Mouse (Mus musculus) limb, embryonic 12.5 days (tissue): Measurements from ENCODE around the gene N4bp1. TPM values are rescaled to one million over a fixed set of nuclear protein-coding genes. Genes with fewer than 3 reads are reported as not detected.

Source experiments
- ATAC-seq: fragments of 200-750 bp; cut with Nextera tagmentation; 2 replicates; pipeline ENCODE4 v1.8.0; 2017; ENCODE audit warnings: low read depth, moderate TSS enrichment; ENCODE audit not compliant: insufficient number of reproducible peaks, insufficient read depth, low FRiP score, low TSS enrichment
- H3K27ac ChIP-seq: fragments of 300-500 bp; sonication (generic); 2 replicates; pipeline ENCODE4 v1.5.1; 2016; ENCODE audit warnings: mild to moderate bottlenecking, moderate library complexity
- H3K27me3 ChIP-seq: fragments of 300-500 bp; sonication (generic); 2 replicates; pipeline ENCODE4 v1.6.1; 2016; ENCODE audit warnings: mild to moderate bottlenecking, moderate library complexity
- H3K36me3 ChIP-seq: fragments of 300-500 bp; sonication (generic); 2 replicates; pipeline ENCODE4 v1.6.1; 2016; ENCODE audit warnings: mild to moderate bottlenecking, moderate library complexity
- H3K4me1 ChIP-seq: fragments of 300-500 bp; sonication (generic); replicated peaks from 2 replicates; pipeline ENCODE4 v1.6.1; 2016
- H3K4me2 ChIP-seq: fragments of 300-500 bp; sonication (generic); 2 replicates; pipeline ENCODE4 v1.6.1; 2016; ENCODE audit warnings: mild to moderate bottlenecking, moderate library complexity
- H3K4me3 ChIP-seq: fragments of 300-500 bp; sonication (generic); replicated peaks from 2 replicates; pipeline ENCODE4 v1.5.1; 2016; ENCODE audit warnings: mild to moderate bottlenecking
- H3K9ac ChIP-seq: fragments of 300-500 bp; sonication (generic); replicated peaks from 2 replicates; pipeline ENCODE4 v1.6.1; 2016; ENCODE audit warnings: mild to moderate bottlenecking, moderate library complexity
- H3K9me3 ChIP-seq: fragments of 300-500 bp; sonication (generic); 2 replicates; pipeline ENCODE4 v1.6.1; 2016; ENCODE audit warnings: mild to moderate bottlenecking, moderate library complexity
- WGBS: fragments of 180-500 bp; shearing (Covaris S2); methylation state at CpG from one replicate; pipeline ENCODE4 v1.1.7; 2016; 5-methylcytosine and 5-hydroxymethylcytosine counted together
- polyA plus RNA-seq: library from polyadenylated mRNA; unstranded; fragments of >200 nt; fragmentation: Nextera tagmentation; extraction: Ambion mirVana; gene quantifications from 2 replicates; pipeline ENCODE4 v1.2.1, GENCODE M21; 2016

Gene N4bp1
- polyA plus RNA-seq, 1 experiment from 2014 or later = 12.4 TPM

- no peak overlapping the region for H3K4me2 ChIP-seq
- H3K9me3 ChIP-seq = no peaks in the 10 kb centered on the region
- WGBS = 87% methylated on average over 2 of the region's 2 CpGs
- H3K4me1 ChIP-seq = peaks cover 19% of the 10 kb centered on the region
- H3K9ac ChIP-seq = no peak overlapping the region
- no peak overlapping the region for H3K4me3 ChIP-seq
- no peaks in the 10 kb centered on the region for H3K27me3 ChIP-seq
- H3K27ac ChIP-seq = no peak overlapping the region
- peaks cover 13% of the 10 kb centered on the region; the same call in 1 of the 2 replicates for H3K36me3 ChIP-seq
- ATAC-seq = no peak
Measured at GRCm38 (mm10) chr8:86876831-86877230, 8.2 kb downstream of the N4bp1 start.

- H3K27me3 ChIP-seq = no peaks in the 10 kb centered on the region
- H3K4me3 ChIP-seq = no peak overlapping the region
- peaks cover 7% of the 10 kb centered on the region for H3K4me1 ChIP-seq
- no peak overlapping the region for H3K9ac ChIP-seq
- H3K27ac ChIP-seq = no peak overlapping the region
- no peaks in the 10 kb centered on the region for H3K9me3 ChIP-seq
- H3K36me3 ChIP-seq = peaks cover 3% of the 10 kb centered on the region; the same call in 1 of the 2 replicates
- 90% methylated on average over 2 of the region's 2 CpGs for WGBS
- H3K4me2 ChIP-seq = no peak overlapping the region
- ATAC-seq = no peak
Measured at GRCm38 (mm10) chr8:86874055-86874454, 11.0 kb downstream of the N4bp1 start.

- Histone ChIP-seq H3K4me1 (peaks cover 7% of the 10 kb centered on the region), H3K4me2 (no peak overlapping the region), H3K9ac (no peak overlapping the region), H3K27ac (no peak overlapping the region), H3K27me3 (no peaks in the 10 kb centered on the region), H3K36me3 (no peaks in the 10 kb centered on the region), H3K9me3 (no peaks in the 10 kb centered on the region), H3K4me3 (no peak overlapping the region)
- no peak for ATAC-seq
- WGBS = 80% methylated on average over 2 of the region's 2 CpGs
Measured at GRCm38 (mm10) chr8:86873151-86873550, 11.9 kb downstream of the N4bp1 start.

- no peak overlapping the region for H3K27ac ChIP-seq
- H3K27me3 ChIP-seq = no peaks in the 10 kb centered on the region
- no peak overlapping the region for H3K4me3 ChIP-seq
- H3K4me2 ChIP-seq = no peak overlapping the region
- peaks cover 7% of the 10 kb centered on the region for H3K4me1 ChIP-seq
- no peaks in the 10 kb centered on the region for H3K36me3 ChIP-seq
- no peaks in the 10 kb centered on the region for H3K9me3 ChIP-seq
- 96% methylated on average over 11 of the region's 11 CpGs for WGBS
- no peak overlapping the region for H3K9ac ChIP-seq
- ATAC-seq = no peak
Measured at GRCm38 (mm10) chr8:86872097-86872815, 12.8 kb downstream of the N4bp1 start.

GRCm38 (mm10) chr8:86871421-86871820 lies 13.6 kb downstream of the N4bp1 start:
- H3K4me2 ChIP-seq = no peak overlapping the region
- H3K9ac ChIP-seq = no peak overlapping the region
- H3K27me3 ChIP-seq = no peaks in the 10 kb centered on the region
- H3K36me3 ChIP-seq = no peaks in the 10 kb centered on the region
- WGBS = 97% methylated on average over 2 of the region's 2 CpGs
- no peak for ATAC-seq
- H3K9me3 ChIP-seq = no peaks in the 10 kb centered on the region
- peaks cover 7% of the 10 kb centered on the region for H3K4me1 ChIP-seq
- H3K4me3 ChIP-seq = no peak overlapping the region
- H3K27ac ChIP-seq = no peak overlapping the region

- ATAC-seq = no peak
- Histone ChIP-seq H3K4me2 (no peak overlapping the region), H3K27me3 (no peaks in the 10 kb centered on the region), H3K9me3 (no peaks in the 10 kb centered on the region), H3K4me3 (no peak overlapping the region), H3K4me1 (peaks cover 7% of the 10 kb centered on the region), H3K27ac (no peak overlapping the region), H3K36me3 (no peaks in the 10 kb centered on the region), H3K9ac (no peak overlapping the region)
- 81% methylated on average over 2 of the region's 2 CpGs for WGBS
Measured at GRCm38 (mm10) chr8:86870771-86871170, 14.3 kb downstream of the N4bp1 start.

GRCm38 (mm10) chr8:86868041-86868440 lies 17.0 kb downstream of the N4bp1 start:
- Histone ChIP-seq H3K27me3 (no peaks in the 10 kb centered on the region), H3K36me3 (no peaks in the 10 kb centered on the region), H3K4me2 (no peak overlapping the region), H3K4me3 (no peak overlapping the region), H3K9me3 (no peaks in the 10 kb centered on the region), H3K4me1 (peaks cover 2% of the 10 kb centered on the region), H3K9ac (no peak overlapping the region), H3K27ac (no peak overlapping the region)
- 91% methylated on average over 3 of the region's 3 CpGs for WGBS
- no peak for ATAC-seq

GRCm38 (mm10) chr8:86864764-86865163 lies 20.3 kb downstream of the N4bp1 start:
- 83% methylated on average over 4 of the region's 4 CpGs for WGBS
- Histone ChIP-seq H3K4me1 (no peaks in the 10 kb centered on the region), H3K4me3 (no peak overlapping the region), H3K27ac (no peak overlapping the region), H3K9ac (no peak overlapping the region), H3K4me2 (no peak overlapping the region), H3K9me3 (no peaks in the 10 kb centered on the region), H3K27me3 (no peaks in the 10 kb centered on the region), H3K36me3 (peaks cover 22% of the 10 kb centered on the region)
- ATAC-seq = no peak

GRCm38 (mm10) chr8:86862837-86863236 lies 22.2 kb downstream of the N4bp1 start:
- 81% methylated on average over 4 of the region's 4 CpGs for WGBS
- Histone ChIP-seq H3K27me3 (no peaks in the 10 kb centered on the region), H3K4me2 (no peak overlapping the region), H3K36me3 (peaks cover 36% of the 10 kb centered on the region), H3K9me3 (no peaks in the 10 kb centered on the region), H3K9ac (no peak overlapping the region), H3K27ac (no peak overlapping the region), H3K4me3 (no peak overlapping the region), H3K4me1 (peaks cover 3% of the 10 kb centered on the region; the same call in 1 of the 2 replicates)
- no peak for ATAC-seq

- Histone ChIP-seq H3K4me2 (no peak overlapping the region), H3K27me3 (no peaks in the 10 kb centered on the region), H3K27ac (no peak overlapping the region), H3K4me1 (peaks cover 5% of the 10 kb centered on the region; the same call in 1 of the 2 replicates), H3K9ac (no peak overlapping the region), H3K9me3 (no peaks in the 10 kb centered on the region), H3K4me3 (no peak overlapping the region), H3K36me3 (peaks cover 41% of the 10 kb centered on the region)
- WGBS = 92% methylated on average over 3 of the region's 3 CpGs
- ATAC-seq = no peak
Measured at GRCm38 (mm10) chr8:86862155-86862816, 22.8 kb downstream of the N4bp1 start.

GRCm38 (mm10) chr8:86861516-86861915 lies 23.5 kb downstream of the N4bp1 start:
- Histone ChIP-seq H3K36me3 (peaks cover 44% of the 10 kb centered on the region), H3K4me3 (no peak overlapping the region), H3K9ac (no peak overlapping the region), H3K27me3 (no peaks in the 10 kb centered on the region), H3K27ac (no peak overlapping the region), H3K4me2 (no peak overlapping the region), H3K9me3 (no peaks in the 10 kb centered on the region), H3K4me1 (peaks cover 5% of the 10 kb centered on the region; the same call in 1 of the 2 replicates)
- ATAC-seq = no peak
- 90% methylated on average over 7 of the region's 7 CpGs for WGBS
